Mouse (Mus musculus): ENCODE results near the gene H2-M10.6. TPM values are rescaled to one million over a fixed set of nuclear protein-coding genes. Genes with fewer than 3 reads are reported as not detected.
"Not testable (repeated sequence)": the region's sequence is repeated elsewhere in the genome, so short reads cannot be mapped to it uniquely, and the experiment has no call there.

The H2-M10.6 gene
- polyA plus RNA-seq, 1 experiment, result not detected

- no peak overlapping the region for H3K9ac ChIP-seq (ENCODE audit: low read depth, poor library complexity, severe bottlenecking)
- TF ChIP-seq POLR2A (IDR thresholded peaks at IDR 0.05; ENCODE audit: insufficient read depth, low read length) (no peak), EP300 (IDR thresholded peaks at IDR 0.05; ENCODE audit: insufficient read depth, low read depth, low read length) (no peak), CTCF (IDR thresholded peaks at IDR 0.05; ENCODE audit: low read depth, low read length) (no peak)
- no peaks in the 10 kb centered on the region for H3K4me1 ChIP-seq (ENCODE audit: control insufficient read depth, insufficient read depth, low read length)
- no peaks in the 10 kb centered on the region for H3K36me3 ChIP-seq (ENCODE audit: control insufficient read depth, insufficient read depth, low read length, poor library complexity, severe bottlenecking)
- no peak overlapping the region for H3K4me3 ChIP-seq (ENCODE audit: low read depth, low read length)
- H3K9me3 ChIP-seq (replicated peaks; ENCODE audit: control insufficient read depth, insufficient read depth, low read length, poor library complexity, severe bottlenecking), result no peaks in the 10 kb centered on the region
- no peak overlapping the region for H3K27ac ChIP-seq (ENCODE audit: insufficient read depth, low read length)
- no peaks in the 10 kb centered on the region; the same call in 1 of the 2 replicates for H3K27me3 ChIP-seq (ENCODE audit: control insufficient read depth, insufficient read depth, low read length, poor library complexity, severe bottlenecking)
Observed at GRCm38 (mm10) chr17:36788351-36788750, 23.6 kb upstream of the H2-M10.6 start.

- H3K27ac ChIP-seq (ENCODE audit: insufficient read depth, low read length); H3K4me3 ChIP-seq (ENCODE audit: low read depth, low read length); H3K4me1 ChIP-seq (ENCODE audit: control insufficient read depth, insufficient read depth, low read length); H3K27me3 ChIP-seq (ENCODE audit: control insufficient read depth, insufficient read depth, low read length, poor library complexity, severe bottlenecking); H3K9ac ChIP-seq (ENCODE audit: low read depth, poor library complexity, severe bottlenecking); H3K36me3 ChIP-seq (ENCODE audit: control insufficient read depth, insufficient read depth, low read length, poor library complexity, severe bottlenecking); H3K9me3 ChIP-seq (replicated peaks; ENCODE audit: control insufficient read depth, insufficient read depth, low read length, poor library complexity, severe bottlenecking): not testable (repeated sequence)
- peak; percentile 40 for TF ChIP-seq CTCF (IDR thresholded peaks at IDR 0.05; ENCODE audit: low read depth, low read length)
Observed at GRCm38 (mm10) chr17:36788801-36789200, 23.2 kb upstream of the H2-M10.6 start.

DNA sequence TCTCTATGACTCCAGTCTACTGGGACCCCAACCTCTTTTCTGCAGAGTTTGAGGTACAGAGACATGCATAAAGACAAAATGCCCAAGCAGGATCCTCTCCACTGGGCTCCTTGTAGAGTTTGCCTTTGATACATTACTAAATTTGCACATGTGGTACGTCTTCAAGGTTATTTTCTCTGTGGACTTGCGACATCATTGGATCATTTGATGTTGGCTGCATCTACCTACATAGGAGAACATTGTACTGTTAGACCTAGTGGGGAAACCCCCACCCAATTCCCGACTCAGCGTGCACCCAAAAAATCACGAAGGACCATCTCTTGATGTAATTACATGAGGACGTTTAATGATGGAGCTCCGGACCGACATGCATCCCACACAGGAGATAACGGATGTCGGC is 12.5 kb upstream of the H2-M10.6 start:
- no peaks in the 10 kb centered on the region for H3K4me1 ChIP-seq (ENCODE audit: control insufficient read depth, insufficient read depth, low read length)
- no peaks in the 10 kb centered on the region for H3K27me3 ChIP-seq (ENCODE audit: control insufficient read depth, insufficient read depth, low read length, poor library complexity, severe bottlenecking)
- TF ChIP-seq EP300 (IDR thresholded peaks at IDR 0.05; ENCODE audit: insufficient read depth, low read depth, low read length) (no peak), CTCF (IDR thresholded peaks at IDR 0.05; ENCODE audit: low read depth, low read length) (no peak), POLR2A (IDR thresholded peaks at IDR 0.05; ENCODE audit: insufficient read depth, low read length) (no peak)
- H3K9ac ChIP-seq (ENCODE audit: low read depth, poor library complexity, severe bottlenecking), result no peak overlapping the region
- no peaks in the 10 kb centered on the region; the same call in 1 of the 2 replicates for H3K9me3 ChIP-seq (replicated peaks; ENCODE audit: control insufficient read depth, insufficient read depth, low read length, poor library complexity, severe bottlenecking)
- no peak overlapping the region for H3K4me3 ChIP-seq (ENCODE audit: low read depth, low read length)
- no peak overlapping the region for H3K27ac ChIP-seq (ENCODE audit: insufficient read depth, low read length)
- H3K36me3 ChIP-seq (ENCODE audit: control insufficient read depth, insufficient read depth, low read length, poor library complexity, severe bottlenecking), result no peaks in the 10 kb centered on the region

- not testable (repeated sequence) for H3K36me3 ChIP-seq (ENCODE audit: control insufficient read depth, insufficient read depth, low read length, poor library complexity, severe bottlenecking); H3K27ac ChIP-seq (ENCODE audit: insufficient read depth, low read length); H3K9me3 ChIP-seq (replicated peaks; ENCODE audit: control insufficient read depth, insufficient read depth, low read length, poor library complexity, severe bottlenecking); H3K4me1 ChIP-seq (ENCODE audit: control insufficient read depth, insufficient read depth, low read length); H3K4me3 ChIP-seq (ENCODE audit: low read depth, low read length); H3K27me3 ChIP-seq (ENCODE audit: control insufficient read depth, insufficient read depth, low read length, poor library complexity, severe bottlenecking); H3K9ac ChIP-seq (ENCODE audit: low read depth, poor library complexity, severe bottlenecking)
Observed at GRCm38 (mm10) chr17:36799921-36800462, 12.0 kb upstream of the H2-M10.6 start.

GRCm38 (mm10) chr17:36824005-36824404 is 12.0 kb downstream of the H2-M10.6 start:
- Histone ChIP-seq H3K9ac (ENCODE audit: low read depth, poor library complexity, severe bottlenecking) (no peak overlapping the region), H3K4me3 (ENCODE audit: low read depth, low read length) (no peak overlapping the region), H3K36me3 (ENCODE audit: control insufficient read depth, insufficient read depth, low read length, poor library complexity, severe bottlenecking) (no peaks in the 10 kb centered on the region), H3K27me3 (ENCODE audit: control insufficient read depth, insufficient read depth, low read length, poor library complexity, severe bottlenecking) (no peaks in the 10 kb centered on the region), H3K9me3 (replicated peaks; ENCODE audit: control insufficient read depth, insufficient read depth, low read length, poor library complexity, severe bottlenecking) (no peaks in the 10 kb centered on the region), H3K4me1 (ENCODE audit: control insufficient read depth, insufficient read depth, low read length) (no peaks in the 10 kb centered on the region), H3K27ac (ENCODE audit: insufficient read depth, low read length) (no peak overlapping the region)
- TF ChIP-seq EP300 (IDR thresholded peaks at IDR 0.05; ENCODE audit: insufficient read depth, low read depth, low read length) (no peak), CTCF (IDR thresholded peaks at IDR 0.05; ENCODE audit: low read depth, low read length) (peak; percentile 63)

DNA sequence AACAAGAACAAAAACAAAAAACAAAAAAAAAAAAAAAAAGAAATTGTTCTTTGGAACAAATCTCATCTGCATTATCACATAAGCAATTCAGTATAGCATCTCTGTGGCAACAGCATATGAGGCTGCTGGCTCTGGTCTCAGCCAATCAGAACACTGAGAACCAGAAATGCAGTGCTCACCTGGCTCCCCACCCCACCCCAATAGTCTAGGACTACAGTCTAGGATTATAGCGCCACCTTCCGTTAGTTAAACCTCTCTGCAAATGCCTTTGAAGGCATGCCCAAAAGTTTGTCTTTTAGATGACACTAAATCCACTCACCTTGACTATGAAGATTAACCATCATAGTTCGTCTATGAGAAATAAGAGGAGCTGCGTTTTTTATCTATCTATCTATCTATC is 13.6 kb downstream of the H2-M10.6 start:
- no peak for TF ChIP-seq POLR2A (IDR thresholded peaks at IDR 0.05; ENCODE audit: insufficient read depth, low read length)
- peak; percentile 24 for TF ChIP-seq CTCF (IDR thresholded peaks at IDR 0.05; ENCODE audit: low read depth, low read length)
- no peak overlapping the region for H3K4me3 ChIP-seq (ENCODE audit: low read depth, low read length)
- H3K27me3 ChIP-seq (ENCODE audit: control insufficient read depth, insufficient read depth, low read length, poor library complexity, severe bottlenecking), result no peaks in the 10 kb centered on the region

More for the DNA sequence above, 13.6 kb downstream of the H2-M10.6 start:
- H3K9ac ChIP-seq (ENCODE audit: low read depth, poor library complexity, severe bottlenecking), result no peak overlapping the region
- H3K9me3 ChIP-seq (replicated peaks; ENCODE audit: control insufficient read depth, insufficient read depth, low read length, poor library complexity, severe bottlenecking), result no peaks in the 10 kb centered on the region
- H3K36me3 ChIP-seq (ENCODE audit: control insufficient read depth, insufficient read depth, low read length, poor library complexity, severe bottlenecking), result no peaks in the 10 kb centered on the region
- no peaks in the 10 kb centered on the region for H3K4me1 ChIP-seq (ENCODE audit: control insufficient read depth, insufficient read depth, low read length)
- H3K27ac ChIP-seq (ENCODE audit: insufficient read depth, low read length), result no peak overlapping the region

Measured in ES-Bruce4 (cell line).